Mouse (Mus musculus): ENCODE results near the gene Uaca. TPM values are rescaled to one million over a fixed set of nuclear protein-coding genes. Genes with fewer than 3 reads are reported as not detected.

The Uaca gene
- polyA plus RNA-seq, 1 experiment from 2014 or later = 18.4 TPM

- no peak for ATAC-seq (ENCODE audit: low FRiP score, low read depth)
- H3K4me2 ChIP-seq = no peak overlapping the region
- no peaks in the 10 kb centered on the region for H3K27me3 ChIP-seq
- no peaks in the 10 kb centered on the region for H3K36me3 ChIP-seq
- H3K4me1 ChIP-seq (replicated peaks) = no peaks in the 10 kb centered on the region
- no peak overlapping the region for H3K9ac ChIP-seq
- H3K4me3 ChIP-seq = no peak overlapping the region
- whole genome bisulfite sequencing = 67% methylated on average over 10 of the region's 10 CpGs
- no peaks in the 10 kb centered on the region for H3K9me3 ChIP-seq
- no peak overlapping the region for H3K27ac ChIP-seq (replicated peaks)
Observed at GRCm38 (mm10) chr9:60759436-60760007, 34.8 kb upstream of the Uaca start.

- whole genome bisulfite sequencing = 65% methylated on average over 2 of the region's 2 CpGs
- H3K4me3 ChIP-seq = no peak overlapping the region
- no peak for ATAC-seq (ENCODE audit: low FRiP score, low read depth)
- no peaks in the 10 kb centered on the region for H3K36me3 ChIP-seq
- no peak overlapping the region for H3K27ac ChIP-seq (replicated peaks)
- no peak overlapping the region for H3K4me2 ChIP-seq
- no peak overlapping the region for H3K9ac ChIP-seq
- H3K9me3 ChIP-seq = no peaks in the 10 kb centered on the region
- no peaks in the 10 kb centered on the region for H3K27me3 ChIP-seq
- peaks cover 6% of the 10 kb centered on the region; the same call in 1 of the 2 replicates for H3K4me1 ChIP-seq (replicated peaks)
Observed at GRCm38 (mm10) chr9:60765181-60765580, 29.2 kb upstream of the Uaca start.

GRCm38 (mm10) chr9:60768393-60768792 lies 25.9 kb upstream of the Uaca start:
- Histone ChIP-seq H3K4me2 (no peak overlapping the region), H3K36me3 (no peaks in the 10 kb centered on the region), H3K4me3 (no peak overlapping the region), H3K4me1 (replicated peaks) (peaks cover 6% of the 10 kb centered on the region; the same call in 1 of the 2 replicates), H3K27me3 (no peaks in the 10 kb centered on the region), H3K9me3 (no peaks in the 10 kb centered on the region), H3K27ac (replicated peaks) (peak overlapping the region; percentile 29), H3K9ac (no peak overlapping the region)
- ATAC-seq (ENCODE audit: low FRiP score, low read depth) = no peak
- 56% methylated on average over 9 of the region's 9 CpGs for WGBS

- Histone ChIP-seq H3K9ac (no peak overlapping the region), H3K27ac (replicated peaks) (no peak overlapping the region), H3K4me3 (no peak overlapping the region), H3K27me3 (no peaks in the 10 kb centered on the region), H3K4me2 (no peak overlapping the region), H3K9me3 (no peaks in the 10 kb centered on the region), H3K4me1 (replicated peaks) (peaks cover 6% of the 10 kb centered on the region; the same call in 1 of the 2 replicates), H3K36me3 (no peaks in the 10 kb centered on the region)
- no peak for ATAC-seq (ENCODE audit: low FRiP score, low read depth)
- WGBS = 84% methylated on average over 6 of the region's 6 CpGs
Observed at GRCm38 (mm10) chr9:60769711-60770111, 24.6 kb upstream of the Uaca start.

GRCm38 (mm10) chr9:60773713-60774112 lies 20.6 kb upstream of the Uaca start:
- WGBS = 94% methylated on average over 2 of the region's 2 CpGs
- Histone ChIP-seq H3K4me1 (replicated peaks) (0 out of 2 replicates have a peak, but pooled peaks cover 1% of the 10 kb centered on the region), H3K4me2 (no peak overlapping the region), H3K9ac (no peak overlapping the region), H3K27me3 (no peaks in the 10 kb centered on the region), H3K9me3 (no peaks in the 10 kb centered on the region), H3K27ac (replicated peaks) (no peak overlapping the region), H3K4me3 (no peak overlapping the region), H3K36me3 (no peaks in the 10 kb centered on the region)
- ATAC-seq (ENCODE audit: low FRiP score, low read depth) = no peak

GRCm38 (mm10) chr9:60776899-60777298 lies 17.4 kb upstream of the Uaca start:
- H3K9ac ChIP-seq = no peak overlapping the region
- WGBS = 86% methylated on average over 9 of the region's 9 CpGs
- no peaks in the 10 kb centered on the region for H3K27me3 ChIP-seq
- no peak overlapping the region for H3K27ac ChIP-seq (replicated peaks)
- H3K4me1 ChIP-seq (replicated peaks) = no peaks in the 10 kb centered on the region
- H3K36me3 ChIP-seq = no peaks in the 10 kb centered on the region
- H3K9me3 ChIP-seq = no peaks in the 10 kb centered on the region
- H3K4me3 ChIP-seq = no peak overlapping the region
- ATAC-seq (ENCODE audit: low FRiP score, low read depth) = no peak
- no peak overlapping the region for H3K4me2 ChIP-seq

GRCm38 (mm10) chr9:60782057-60782789 lies 12.1 kb upstream of the Uaca start:
- Histone ChIP-seq H3K9ac (no peak overlapping the region), H3K27ac (replicated peaks) (no peak overlapping the region), H3K4me3 (no peak overlapping the region), H3K9me3 (no peaks in the 10 kb centered on the region), H3K4me1 (replicated peaks) (no peaks in the 10 kb centered on the region), H3K4me2 (no peak overlapping the region), H3K36me3 (no peaks in the 10 kb centered on the region), H3K27me3 (no peaks in the 10 kb centered on the region)
- WGBS = 81% methylated on average over 9 of the region's 9 CpGs
- no peak for ATAC-seq (ENCODE audit: low FRiP score, low read depth)

- Histone ChIP-seq H3K27me3 (no peaks in the 10 kb centered on the region), H3K4me3 (no peak overlapping the region), H3K9ac (no peak overlapping the region), H3K36me3 (no peaks in the 10 kb centered on the region), H3K9me3 (no peaks in the 10 kb centered on the region), H3K4me2 (no peak overlapping the region), H3K4me1 (replicated peaks) (no peaks in the 10 kb centered on the region), H3K27ac (replicated peaks) (no peak overlapping the region)
- WGBS = 68% methylated on average over 4 of the region's 4 CpGs
- ATAC-seq (ENCODE audit: low FRiP score, low read depth) = no peak
Observed at GRCm38 (mm10) chr9:60785069-60785468, 9.3 kb upstream of the Uaca start.

GRCm38 (mm10) chr9:60787517-60788110 lies 6.7 kb upstream of the Uaca start:
- Histone ChIP-seq H3K9ac (no peak overlapping the region), H3K27ac (replicated peaks) (no peak overlapping the region), H3K36me3 (no peaks in the 10 kb centered on the region), H3K27me3 (0 out of 2 replicates have a peak, but pooled peaks cover 2% of the 10 kb centered on the region), H3K9me3 (no peaks in the 10 kb centered on the region), H3K4me1 (replicated peaks) (no peaks in the 10 kb centered on the region), H3K4me2 (no peak overlapping the region), H3K4me3 (no peak overlapping the region)
- ATAC-seq (ENCODE audit: low FRiP score, low read depth) = no peak
- WGBS = 19% methylated on average over 2 of the region's 2 CpGs

- ATAC-seq (ENCODE audit: low FRiP score, low read depth) = no peak
- H3K9me3 ChIP-seq = no peaks in the 10 kb centered on the region
- no peak overlapping the region for H3K4me3 ChIP-seq
- no peaks in the 10 kb centered on the region for H3K36me3 ChIP-seq
- H3K27me3 ChIP-seq = 0 out of 2 replicates have a peak, but pooled peaks cover 2% of the 10 kb centered on the region
- peaks cover 15% of the 10 kb centered on the region for H3K4me1 ChIP-seq (replicated peaks)
- no peak overlapping the region for H3K4me2 ChIP-seq
- no peak overlapping the region for H3K27ac ChIP-seq (replicated peaks)
- no peak overlapping the region for H3K9ac ChIP-seq
- 90% methylated on average over 2 of the region's 2 CpGs for WGBS
Observed at GRCm38 (mm10) chr9:60790282-60790681, 4.1 kb upstream of the Uaca start.

GRCm38 (mm10) chr9:60794841-60795351 lies 554 bp downstream of the Uaca start:
- peak overlapping the region; percentile 74 for H3K4me3 ChIP-seq
- H3K9ac ChIP-seq = peak overlapping the region; percentile 56
- peaks cover 15% of the 10 kb centered on the region for H3K4me1 ChIP-seq (replicated peaks)
- H3K4me2 ChIP-seq = peak overlapping the region; percentile 95
- H3K27ac ChIP-seq (replicated peaks) = peak overlapping the region; percentile 41; the same call in 1 of the 2 replicates
- 1% methylated on average over 30 of the region's 30 CpGs for WGBS
- no peaks in the 10 kb centered on the region for H3K36me3 ChIP-seq
- no peaks in the 10 kb centered on the region for H3K9me3 ChIP-seq
- peak; percentile 29; the same call in 1 of the 2 replicates for ATAC-seq (ENCODE audit: low FRiP score, low read depth)
- H3K27me3 ChIP-seq = 0 out of 2 replicates have a peak, but pooled peaks cover 6% of the 10 kb centered on the region

GRCm38 (mm10) chr9:60796076-60796475 lies 1.7 kb downstream of the Uaca start:
- H3K4me1 ChIP-seq (replicated peaks) = peaks cover 15% of the 10 kb centered on the region
- 72% methylated on average over 7 of the region's 7 CpGs for WGBS
- H3K36me3 ChIP-seq = no peaks in the 10 kb centered on the region
- H3K9ac ChIP-seq = no peak overlapping the region
- H3K27me3 ChIP-seq = 0 out of 2 replicates have a peak, but pooled peaks cover 6% of the 10 kb centered on the region
- no peak overlapping the region for H3K27ac ChIP-seq (replicated peaks)
- H3K4me2 ChIP-seq = peak overlapping the region; percentile 19
- ATAC-seq (ENCODE audit: low FRiP score, low read depth) = no peak
- 0 out of 2 replicates have a peak overlapping the region, but pooled peaks have one; percentile 74 for H3K4me3 ChIP-seq
- H3K9me3 ChIP-seq = no peaks in the 10 kb centered on the region

All from hindbrain, embryonic 15.5 days (tissue).